Mouse (Mus musculus) brain, embryonic 14.5 days (tissue): ENCODE measurements around the gene Trappc5.

ENCODE experiments used
- CTCF ChIP-seq: fragments of 200-500 bp; IDR thresholded peaks from 2 replicates; pipeline ENCODE4 v1.5.1; 2012; ENCODE audit warnings: inconsistent platforms, mild to moderate bottlenecking, moderate library complexity, borderline replicate concordance; ENCODE audit not compliant: insufficient read depth, insufficient read length; ENCODE audit errors: extremely low read depth
- POLR2A ChIP-seq: fragments of 200-500 bp; IDR thresholded peaks from 2 replicates; pipeline ENCODE4 v1.6.1; 2012; ENCODE audit warnings: mild to moderate bottlenecking, inconsistent platforms, borderline replicate concordance; ENCODE audit not compliant: poor library complexity, insufficient read depth, insufficient read length, severe bottlenecking; ENCODE audit errors: extremely low read depth

DNA sequence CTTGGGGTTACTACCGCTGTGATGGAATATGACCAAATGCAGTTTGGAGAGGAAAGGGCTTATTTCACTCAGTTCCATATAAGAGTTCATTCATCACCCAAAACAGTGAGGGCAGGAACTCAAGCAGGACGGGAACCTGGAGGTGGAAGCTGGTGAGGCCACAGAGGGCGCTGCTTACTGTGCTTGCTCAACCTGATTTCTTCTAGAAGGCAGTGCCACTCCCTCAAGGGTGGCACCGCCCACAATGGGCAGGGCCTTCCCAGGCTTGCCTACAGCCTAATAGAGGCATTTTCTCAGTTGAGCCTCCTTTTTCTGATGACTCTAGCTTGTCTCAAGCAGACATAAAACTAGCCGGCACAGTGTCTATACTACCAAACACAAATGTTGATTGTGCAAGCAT lies 30.3 kb upstream of the Trappc5 start:
- TF ChIP-seq CTCF = no peak
- TF ChIP-seq POLR2A = no peak
